Mouse (Mus musculus) hindlimb bud, embryonic 11.5 days (tissue): ENCODE results near the gene 9130213A22Rik.

Experiments
- DNase-seq: peaks from one replicate; pipeline ENCODE4 v3.0.0-alpha.2; 2012; ENCODE audit warnings: low read depth, low spot score; ENCODE audit errors: extremely low spot score

9130213A22Rik gene

GRCm38 (mm10) chr11:69076572-69076971 lies 45.8 kb downstream of the 9130213A22Rik start:
- no peak for DNase-seq

- DNase-seq = no peak
Measured at GRCm38 (mm10) chr11:69075764-69076479, 46.5 kb downstream of the 9130213A22Rik start.

- DNase-seq = no peak
Measured at GRCm38 (mm10) chr11:69074776-69075069, 47.7 kb downstream of the 9130213A22Rik start.

- no peak for DNase-seq
Measured at GRCm38 (mm10) chr11:69073951-69074775, 48.2 kb downstream of the 9130213A22Rik start.

GRCm38 (mm10) chr11:69073065-69073888 lies 49.1 kb downstream of the 9130213A22Rik start:
- peak; percentile 98 for DNase-seq

- DNase-seq = no peak
Measured at GRCm38 (mm10) chr11:69072666-69073064, 49.7 kb downstream of the 9130213A22Rik start.

- DNase-seq = no peak
Measured at GRCm38 (mm10) chr11:69072234-69072633, 50.2 kb downstream of the 9130213A22Rik start.

- no peak for DNase-seq
Measured at GRCm38 (mm10) chr11:69071262-69071661, 51.1 kb downstream of the 9130213A22Rik start.

GRCm38 (mm10) chr11:69070590-69071222 lies 51.7 kb downstream of the 9130213A22Rik start, which contains the start of gene Tmem107:
Tmem107 (plus strand) TSS chr11:69070806.
- no peak for DNase-seq

- no peak for DNase-seq
Measured at GRCm38 (mm10) chr11:69070093-69070492, 52.3 kb downstream of the 9130213A22Rik start.
